Mouse (Mus musculus) lung, embryonic 16.5 days (tissue): ENCODE measurements around the gene Scpep1. TPM values are rescaled to one million over a fixed set of nuclear protein-coding genes. Genes with fewer than 3 reads are reported as not detected.

Experiments used
- ATAC-seq: fragments of 200-750 bp; cut with Nextera tagmentation; 2 replicates; pipeline ENCODE4 v1.8.0; 2017; ENCODE audit warnings: low read depth, mild to moderate bottlenecking, moderate library complexity
- H3K27ac ChIP-seq: fragments of 300-500 bp; sonication (generic); 2 replicates; pipeline ENCODE4 v1.5.1; 2014; ENCODE audit warnings: mild to moderate bottlenecking, control low read depth, low read length
- H3K27me3 ChIP-seq: fragments of 300-500 bp; sonication (generic); 2 replicates; pipeline ENCODE4 v1.6.1; 2014; ENCODE audit warnings: low read depth, low read length, mixed read lengths; ENCODE audit not compliant: control insufficient read depth, insufficient read depth
- H3K36me3 ChIP-seq: fragments of 300-500 bp; sonication (generic); 2 replicates; pipeline ENCODE4 v1.6.1; 2014; ENCODE audit warnings: low read length; ENCODE audit not compliant: control insufficient read depth, insufficient read depth
- H3K4me1 ChIP-seq: fragments of 300-500 bp; sonication (generic); replicated peaks from 2 replicates; pipeline ENCODE4 v1.6.1; 2014; ENCODE audit warnings: low read length, mixed read lengths; ENCODE audit not compliant: control insufficient read depth, insufficient read depth
- H3K4me2 ChIP-seq: fragments of 300-500 bp; sonication (generic); 2 replicates; pipeline ENCODE4 v1.6.1; 2014; ENCODE audit warnings: low read depth, low read length, control low read depth
- H3K4me3 ChIP-seq: fragments of 300-500 bp; sonication (generic); 2 replicates; pipeline ENCODE4 v1.5.1; 2014; ENCODE audit warnings: mild to moderate bottlenecking, low read length, control low read depth
- H3K9ac ChIP-seq: fragments of 300-500 bp; sonication (generic); 2 replicates; pipeline ENCODE4 v1.6.1; 2014; ENCODE audit warnings: low read length, control low read depth
- H3K9me3 ChIP-seq: fragments of 300-500 bp; sonication (generic); 2 replicates; pipeline ENCODE4 v1.6.1; 2016; ENCODE audit warnings: low read length; ENCODE audit not compliant: control insufficient read depth
- WGBS: fragments of 180-500 bp; shearing (Covaris S2); extraction: QIAGEN DNeasy Blood & Tissue Kit; methylation state at CpG from one replicate; pipeline ENCODE4 v1.1.7; 2014; 5-methylcytosine and 5-hydroxymethylcytosine counted together
- polyA plus RNA-seq: library from polyadenylated mRNA; unstranded; fragments of >200 nt; fragmentation: Nextera tagmentation; extraction: Ambion mirVana; gene quantifications from 2 replicates; pipeline ENCODE4 v1.2.1, GENCODE M21; 2015

Gene Scpep1
- polyA plus RNA-seq, 1 experiment from 2014 or later, result 90.8 TPM

DNA sequence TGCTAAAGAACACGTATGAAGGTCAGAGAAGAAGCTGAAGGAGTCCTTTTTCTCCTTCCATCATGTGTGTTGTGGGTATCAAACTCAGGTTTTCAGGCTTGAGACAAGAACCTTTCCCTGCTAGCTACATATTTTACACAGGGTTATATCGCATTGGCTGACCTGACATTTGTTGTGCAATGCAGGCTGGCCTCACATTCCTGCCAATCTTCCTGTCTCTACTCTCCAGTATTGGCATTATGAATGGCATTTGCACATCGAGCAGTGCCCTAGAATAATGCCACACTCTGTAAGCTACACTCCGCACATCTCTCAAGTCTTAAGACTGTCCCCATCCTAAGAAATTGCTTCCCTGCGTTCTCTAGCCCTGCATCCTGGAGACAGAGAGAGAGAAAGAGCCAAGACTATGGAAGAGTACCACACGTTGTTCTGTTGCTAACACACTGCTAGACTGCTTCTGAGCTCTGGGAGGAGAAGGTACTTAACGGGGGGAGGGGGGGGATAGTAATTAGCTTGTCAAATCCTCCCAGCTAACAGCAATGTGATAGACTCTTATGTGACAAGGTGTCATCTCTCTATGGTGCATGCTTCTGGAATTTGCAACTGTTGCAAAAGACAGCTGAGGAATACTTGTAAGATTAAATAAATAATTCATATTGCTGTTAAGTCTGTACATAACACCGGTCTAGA, 70.7 kb downstream of the Scpep1 start:
- Histone ChIP-seq H3K4me1 (no peaks in the 10 kb centered on the region), H3K36me3 (no peaks in the 10 kb centered on the region), H3K4me3 (no peak overlapping the region), H3K9ac (no peak overlapping the region), H3K4me2 (no peak overlapping the region), H3K27ac (no peak overlapping the region), H3K9me3 (no peaks in the 10 kb centered on the region), H3K27me3 (no peaks in the 10 kb centered on the region)
- no peak for ATAC-seq
- 59% methylated on average over 8 of the region's 8 CpGs for WGBS

DNA sequence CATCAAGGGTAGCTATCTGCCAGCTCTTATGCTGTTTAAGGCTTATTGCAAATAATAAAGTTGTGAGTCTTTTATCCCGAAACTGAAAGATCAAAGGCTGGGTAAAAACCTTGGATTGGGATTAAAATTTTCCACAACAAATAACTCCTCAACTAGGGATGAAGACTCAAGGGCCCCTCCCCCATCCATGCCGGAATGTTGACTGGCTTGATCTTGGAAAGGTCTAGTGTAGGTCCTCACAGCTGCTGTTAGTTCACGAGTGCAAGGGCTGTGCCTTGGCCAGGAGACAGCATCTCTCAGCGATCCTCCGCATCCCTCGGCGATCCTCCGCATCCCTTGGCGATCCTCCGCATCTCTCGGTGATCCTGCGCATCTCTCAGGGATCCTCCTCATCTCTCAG, 77.3 kb downstream of the Scpep1 start:
- H3K4me3 ChIP-seq, result no peak overlapping the region
- peaks cover 5% of the 10 kb centered on the region for H3K27me3 ChIP-seq
- no peak overlapping the region for H3K27ac ChIP-seq
- ATAC-seq, result no peak
- peaks cover 2% of the 10 kb centered on the region; the same call in 1 of the 2 replicates for H3K9me3 ChIP-seq
- WGBS, result 91% methylated on average over 12 of the region's 12 CpGs
- no peaks in the 10 kb centered on the region for H3K36me3 ChIP-seq
- H3K4me2 ChIP-seq, result no peak overlapping the region
- no peaks in the 10 kb centered on the region; the same call in 1 of the 2 replicates for H3K4me1 ChIP-seq
- no peak overlapping the region for H3K9ac ChIP-seq

Other genes with a start within 250 kb of the Scpep1 start
- 15.1 and 16.4 TPM in 2 replicates for gene Msi2, start 237.0 kb downstream of the Scpep1 start, polyA plus RNA-seq
- 19.0 and 19.3 TPM in 2 replicates for gene Akap1, start 90.9 kb downstream of the Scpep1 start, polyA plus RNA-seq
- gene Elobl, start 11.5 kb upstream of the Scpep1 start, polyA plus RNA-seq, result not detected in 2 replicates
- 11.9 and 13.7 TPM in 2 replicates for gene Coil, start 14.8 kb upstream of the Scpep1 start, polyA plus RNA-seq
- 24.2 and 27.3 TPM in 2 replicates for gene Trim25, start 43.9 kb upstream of the Scpep1 start, polyA plus RNA-seq
- gene Dgke, start 111.4 kb upstream of the Scpep1 start, polyA plus RNA-seq, result 4.5 and 5.1 TPM in 2 replicates
- 1.2 and 2.1 TPM in 2 replicates for gene Gm525, start 118.4 kb upstream of the Scpep1 start, polyA plus RNA-seq